Mouse (Mus musculus) heart, adult 2 months (tissue): ENCODE measurements at regions not wholly inside any gene's neighbourhood (a gene's known extent, or its start where the extent isn't known, plus 50 kb on each side); places are given as distances from the start of the nearest gene placed in this dataset.

Experiments used
- CTCF ChIP-seq: fragments of 200-600 bp; IDR thresholded peaks from 2 replicates; pipeline ENCODE4 v1.8.1; 2022; ENCODE audit warnings: antibody characterized with exemption, mild to moderate bottlenecking, moderate library complexity
- POLR2A ChIP-seq: fragments of 200-500 bp; IDR thresholded peaks from 2 replicates; pipeline ENCODE4 v1.6.1; 2011; ENCODE audit warnings: mild to moderate bottlenecking, low read depth, low read length, control low read depth; ENCODE audit not compliant: insufficient read depth

DNA sequence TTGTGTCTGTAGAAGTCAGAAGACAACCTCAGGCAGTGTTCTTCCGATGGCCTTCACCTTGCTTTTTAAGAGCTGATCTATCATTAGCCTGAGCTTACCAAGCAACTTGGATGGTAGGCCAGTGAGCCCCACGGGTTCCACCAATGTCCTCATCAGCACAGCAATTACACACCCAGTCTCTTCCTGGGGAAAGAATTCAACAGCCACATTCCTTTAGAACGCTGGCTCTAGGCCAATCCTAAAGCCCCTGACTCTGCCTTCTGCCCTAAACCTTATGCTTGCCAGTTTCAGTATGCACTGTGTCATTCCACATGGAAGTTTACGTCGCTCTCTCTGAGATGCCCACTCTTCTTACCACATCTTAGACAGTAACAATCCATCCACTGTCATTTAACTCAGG, 52.8 kb downstream of the 3110018I06Rik start:
- TF ChIP-seq CTCF: no peak
- no peak for TF ChIP-seq POLR2A
